Mouse (Mus musculus): ENCODE measurements at regions not wholly inside any gene's neighbourhood (a gene's known extent, or its start where the extent isn't known, plus 50 kb on each side); places are given as distances from the start of the nearest gene placed in this dataset.
"Not testable (repeated sequence)": the region's sequence is repeated elsewhere in the genome, so short reads cannot be mapped to it uniquely, and the experiment has no call there.

DNA sequence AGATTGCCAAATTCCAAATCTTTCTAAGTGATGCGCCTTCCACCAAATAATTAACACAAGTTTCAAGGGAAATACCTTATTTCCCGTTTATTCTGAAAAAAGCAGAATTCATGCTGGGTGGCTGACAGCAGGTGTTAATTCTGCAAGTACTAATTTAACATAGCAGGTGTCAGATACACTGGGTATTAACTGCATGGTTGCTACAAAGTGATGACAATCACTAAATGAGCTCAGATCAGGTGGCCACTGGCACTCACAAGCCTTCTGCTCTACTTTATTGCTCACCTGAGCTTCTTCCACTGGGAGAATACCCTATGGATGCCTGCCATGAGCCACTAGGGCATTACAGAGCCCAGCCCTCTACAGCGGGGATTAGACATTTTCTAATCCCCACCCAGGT lies 1590.0 kb downstream of the Efna5 start:
- DNase-seq (no peak), ATAC-seq (no peak)
- Histone ChIP-seq H3K9me3 (ENCODE audit: low read length) (no peaks in the 10 kb centered on the region), H3K4me3 (ENCODE audit: low read depth, low read length) (no peak overlapping the region), H3K36me3 (ENCODE audit: insufficient read depth) (no peaks in the 10 kb centered on the region), H3K27ac (ENCODE audit: low read depth, low read length) (no peak overlapping the region), H3K4me1 (ENCODE audit: insufficient read depth) (no peaks in the 10 kb centered on the region), H3K4me2 (ENCODE audit: low read depth) (no peak overlapping the region), H3K9ac (no peak overlapping the region), H3K27me3 (ENCODE audit: insufficient read depth, low read length) (no peaks in the 10 kb centered on the region)
- 60% methylated on average over 3 of the region's 3 CpGs for WGBS
- TF ChIP-seq CTCF (IDR thresholded peaks at IDR 0.05; ENCODE audit: low read depth): no peak

DNA sequence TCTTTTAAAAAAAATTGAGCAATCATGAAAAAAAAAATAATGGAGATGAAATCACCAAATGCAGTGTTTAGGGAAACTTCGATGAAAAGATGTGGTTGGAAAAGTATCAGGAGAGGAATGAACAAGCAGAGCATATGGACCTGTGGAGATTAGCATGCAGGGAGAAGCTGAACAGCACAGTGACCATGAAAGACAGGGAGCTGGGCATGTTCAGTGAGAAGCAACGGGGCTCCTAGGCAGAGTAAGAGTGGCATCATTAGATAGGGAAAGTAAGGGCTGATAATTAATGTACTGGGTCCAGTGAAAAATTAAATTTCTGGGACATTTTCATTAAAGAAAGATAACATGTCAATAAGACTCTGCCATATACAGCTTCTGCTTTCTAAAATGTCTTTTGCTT lies 1592.5 kb downstream of the Efna5 start:
- ATAC-seq (no peak), DNase-seq (no peak)
- Histone ChIP-seq H3K9ac (no peak overlapping the region), H3K4me2 (ENCODE audit: low read depth) (no peak overlapping the region), H3K36me3 (ENCODE audit: insufficient read depth) (no peaks in the 10 kb centered on the region), H3K9me3 (ENCODE audit: low read length) (no peaks in the 10 kb centered on the region), H3K4me3 (ENCODE audit: low read depth, low read length) (no peak overlapping the region), H3K4me1 (ENCODE audit: insufficient read depth) (no peaks in the 10 kb centered on the region), H3K27ac (ENCODE audit: low read depth, low read length) (no peak overlapping the region), H3K27me3 (ENCODE audit: insufficient read depth, low read length) (no peaks in the 10 kb centered on the region)
- WGBS: 37% methylated on average over 2 of the region's 2 CpGs
- no peak for TF ChIP-seq CTCF (IDR thresholded peaks at IDR 0.05; ENCODE audit: low read depth)

- Histone ChIP-seq H3K4me1 (ENCODE audit: insufficient read depth) (no peaks in the 10 kb centered on the region), H3K9ac (no peak overlapping the region), H3K4me3 (ENCODE audit: low read depth, low read length) (no peak overlapping the region), H3K4me2 (ENCODE audit: low read depth) (no peak overlapping the region), H3K27ac (ENCODE audit: low read depth, low read length) (no peak overlapping the region), H3K9me3 (ENCODE audit: low read length) (no peaks in the 10 kb centered on the region), H3K36me3 (ENCODE audit: insufficient read depth) (no peaks in the 10 kb centered on the region), H3K27me3 (ENCODE audit: insufficient read depth, low read length) (no peaks in the 10 kb centered on the region)
- DNase-seq (no peak), ATAC-seq (no peak)
- no peak for TF ChIP-seq CTCF (IDR thresholded peaks at IDR 0.05; ENCODE audit: low read depth)
Measured at GRCm38 (mm10) chr17:61273631-61274030, 1607.5 kb downstream of the Efna5 start.

DNA sequence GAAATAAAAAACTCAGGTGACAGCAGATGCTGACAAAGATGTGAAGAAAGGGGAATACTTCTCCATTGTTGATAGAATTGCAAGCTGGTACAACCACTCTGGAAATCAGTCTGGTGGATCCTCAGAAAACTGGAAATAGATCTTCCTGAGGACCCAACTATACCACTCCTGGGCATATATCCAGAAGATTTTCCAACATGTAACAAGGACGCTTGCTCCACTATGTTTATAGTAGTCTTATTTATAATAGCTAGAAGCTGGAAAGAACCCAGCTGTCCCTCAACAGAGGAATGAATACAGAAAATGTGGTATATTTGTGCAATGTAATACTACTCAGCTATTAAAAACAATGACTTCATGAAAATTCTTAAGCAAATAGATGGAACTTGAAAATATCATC lies 1624.6 kb downstream of the Efna5 start:
- not testable (repeated sequence) for DNase-seq; ATAC-seq; H3K4me1 ChIP-seq (ENCODE audit: insufficient read depth); H3K4me3 ChIP-seq (ENCODE audit: low read depth, low read length); H3K27ac ChIP-seq (ENCODE audit: low read depth, low read length); H3K36me3 ChIP-seq (ENCODE audit: insufficient read depth); H3K9ac ChIP-seq; H3K4me2 ChIP-seq (ENCODE audit: low read depth); H3K9me3 ChIP-seq (ENCODE audit: low read length); H3K27me3 ChIP-seq (ENCODE audit: insufficient read depth, low read length)
- 69% methylated on average over 1 of the region's 1 CpGs for WGBS

DNA sequence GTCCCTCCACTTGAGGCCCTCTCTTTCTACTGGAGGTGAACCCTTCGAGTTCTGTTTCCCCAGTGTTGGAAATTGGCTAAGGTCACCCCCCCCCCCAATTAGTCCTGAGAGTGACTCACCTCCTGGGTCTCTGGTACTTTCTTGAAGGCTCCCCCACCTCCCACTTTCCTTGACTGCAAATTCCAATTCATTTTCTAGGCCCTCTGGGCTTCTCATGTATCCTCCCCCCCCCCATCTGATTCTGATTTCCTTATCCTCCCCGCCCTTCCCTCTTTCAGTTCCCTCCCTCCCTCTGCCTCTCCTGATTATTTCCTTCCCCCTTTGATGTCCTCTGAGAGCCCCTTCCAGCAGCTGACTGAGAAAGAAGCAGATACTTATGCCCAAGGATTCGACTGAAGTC lies 1632.7 kb downstream of the Efna5 start:
- ATAC-seq (no peak), DNase-seq (no peak)
- Histone ChIP-seq H3K9ac (no peak overlapping the region), H3K36me3 (ENCODE audit: insufficient read depth) (no peaks in the 10 kb centered on the region), H3K27ac (ENCODE audit: low read depth, low read length) (no peak overlapping the region), H3K4me1 (ENCODE audit: insufficient read depth) (no peaks in the 10 kb centered on the region), H3K27me3 (ENCODE audit: insufficient read depth, low read length) (no peaks in the 10 kb centered on the region), H3K4me2 (ENCODE audit: low read depth) (no peak overlapping the region), H3K9me3 (ENCODE audit: low read length) (no peaks in the 10 kb centered on the region), H3K4me3 (ENCODE audit: low read depth, low read length) (no peak overlapping the region)
- 65% methylated on average over 3 of the region's 3 CpGs for WGBS
- TF ChIP-seq CTCF (IDR thresholded peaks at IDR 0.05; ENCODE audit: low read depth): no peak

GRCm38 (mm10) chr17:61217198-61217722 lies 1663.9 kb downstream of the Efna5 start:
- 56% methylated on average over 7 of the region's 7 CpGs for WGBS
- H3K36me3 ChIP-seq (ENCODE audit: insufficient read depth): no peaks in the 10 kb centered on the region
- no peak overlapping the region for H3K4me3 ChIP-seq (ENCODE audit: low read depth, low read length)
- no peaks in the 10 kb centered on the region for H3K9me3 ChIP-seq (ENCODE audit: low read length)
- no peak for ATAC-seq
- no peaks in the 10 kb centered on the region for H3K27me3 ChIP-seq (ENCODE audit: insufficient read depth, low read length)
- no peak overlapping the region for H3K4me2 ChIP-seq (ENCODE audit: low read depth)
- no peak overlapping the region for H3K9ac ChIP-seq
- DNase-seq: no peak
- no peaks in the 10 kb centered on the region for H3K4me1 ChIP-seq (ENCODE audit: insufficient read depth)
- H3K27ac ChIP-seq (ENCODE audit: low read depth, low read length): no peak overlapping the region
- no peak for TF ChIP-seq CTCF (IDR thresholded peaks at IDR 0.05; ENCODE audit: low read depth)

DNA sequence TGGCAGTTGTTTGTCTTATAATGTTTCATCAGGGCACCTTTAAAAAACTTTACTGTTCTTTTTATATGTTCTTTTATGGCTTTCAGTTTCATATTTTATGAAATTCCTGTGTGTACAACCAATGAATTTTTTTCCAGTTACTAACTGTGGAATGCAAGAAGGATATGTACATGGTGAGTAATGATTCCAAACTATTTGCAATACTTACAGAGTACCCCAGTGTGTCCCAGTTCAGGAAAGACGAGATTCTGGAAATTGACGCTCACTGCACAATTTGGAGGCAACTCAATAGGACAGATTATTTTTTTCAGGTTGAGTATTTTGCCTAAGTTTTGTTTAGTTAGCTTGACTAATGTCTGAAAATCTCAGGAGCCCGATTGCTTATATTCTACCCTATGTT lies 1676.8 kb downstream of the Efna5 start:
- Histone ChIP-seq H3K9ac (no peak overlapping the region), H3K27me3 (ENCODE audit: insufficient read depth, low read length) (no peaks in the 10 kb centered on the region), H3K36me3 (ENCODE audit: insufficient read depth) (no peaks in the 10 kb centered on the region), H3K27ac (ENCODE audit: low read depth, low read length) (no peak overlapping the region), H3K4me2 (ENCODE audit: low read depth) (no peak overlapping the region), H3K4me1 (ENCODE audit: insufficient read depth) (no peaks in the 10 kb centered on the region), H3K9me3 (ENCODE audit: low read length) (no peaks in the 10 kb centered on the region), H3K4me3 (ENCODE audit: low read depth, low read length) (no peak overlapping the region)
- no peak for ATAC-seq
- TF ChIP-seq CTCF (IDR thresholded peaks at IDR 0.05; ENCODE audit: low read depth): no peak
- WGBS: 92% methylated on average over 3 of the region's 3 CpGs
- no peak for DNase-seq

GRCm38 (mm10) chr17:61187880-61188279 lies 1693.2 kb downstream of the Efna5 start:
- H3K27me3 ChIP-seq (ENCODE audit: insufficient read depth, low read length); H3K36me3 ChIP-seq (ENCODE audit: insufficient read depth); H3K9ac ChIP-seq; H3K9me3 ChIP-seq (ENCODE audit: low read length); H3K4me3 ChIP-seq (ENCODE audit: low read depth, low read length); H3K4me2 ChIP-seq (ENCODE audit: low read depth); ATAC-seq; H3K27ac ChIP-seq (ENCODE audit: low read depth, low read length); H3K4me1 ChIP-seq (ENCODE audit: insufficient read depth); DNase-seq: not testable (repeated sequence)
- 79% methylated on average over 3 of the region's 3 CpGs for WGBS

Measured in forebrain, postnatal 0 days (tissue).